Comparison of ENCODE assay signal across 8 mouse cellular contexts in genomic region chr3:107760771-107761170, GRCm38 (mm10). TPM values are rescaled to one million over a fixed set of nuclear protein-coding genes. Genes with fewer than 3 reads are reported as not detected.
A peak's percentile ranks its signal among the peaks of the same experiment; 100 is the strongest.
DNase-seq lines count a peak whose midpoint lies in the region; ATAC-seq lines count a peak whose summit lies in the region.

No protein-coding gene starts in this region.

- H3K36me3 ChIP-seq in heart, embryonic 15.5 days = no peaks in the 10 kb centered on the region
- H3K36me3 ChIP-seq in embryonic facial prominence, embryonic 10.5 days (replicated peaks) = no peaks in the 10 kb centered on the region
- no peaks in the 10 kb centered on the region for H3K36me3 ChIP-seq in hindbrain, embryonic 13.5 days
- no peaks in the 10 kb centered on the region for H3K36me3 ChIP-seq in midbrain, embryonic 11.5 days (ENCODE audit: control insufficient read depth, insufficient read depth, low read length)

- H3K27ac ChIP-seq in heart, embryonic 15.5 days = peak overlapping the region; percentile 87
- peak overlapping the region; percentile 93 for H3K27ac ChIP-seq in embryonic facial prominence, embryonic 10.5 days (replicated peaks)
- peak overlapping the region; percentile 78 for H3K27ac ChIP-seq in hindbrain, embryonic 13.5 days
- H3K27ac ChIP-seq in midbrain, embryonic 11.5 days (ENCODE audit: low read depth, low read length) = peak overlapping the region; percentile 49; the same call in 1 of the 2 replicates

- peak overlapping the region; percentile 64 for H3K4me3 ChIP-seq in heart, embryonic 15.5 days
- peak overlapping the region; percentile 84 for H3K4me3 ChIP-seq in embryonic facial prominence, embryonic 10.5 days
- peak overlapping the region; percentile 66; the same call in 1 of the 2 replicates for H3K4me3 ChIP-seq in hindbrain, embryonic 13.5 days
- H3K4me3 ChIP-seq in midbrain, embryonic 11.5 days (ENCODE audit: low read depth, low read length) = peak overlapping the region; percentile 47; the same call in 1 of the 2 replicates

- 82% methylated on average over 1 of the region's 1 CpGs for WGBS in heart, embryonic 15.5 days
- WGBS in embryonic facial prominence, embryonic 10.5 days = 69% methylated on average over 1 of the region's 1 CpGs
- 20% methylated on average over 1 of the region's 1 CpGs for WGBS in hindbrain, embryonic 13.5 days
- WGBS in midbrain, embryonic 11.5 days = 79% methylated on average over 1 of the region's 1 CpGs

- intact Hi-C loops in heart, postnatal 25 days (cut with DNase I) = no loop called here

- H3K4me2 ChIP-seq in heart, embryonic 15.5 days = peak overlapping the region; percentile 87
- peak overlapping the region; percentile 95 for H3K4me2 ChIP-seq in hindbrain, embryonic 13.5 days
- peak overlapping the region; percentile 51 for H3K4me2 ChIP-seq in midbrain, embryonic 11.5 days

- H3K27me3 ChIP-seq in heart, embryonic 15.5 days = no peaks in the 10 kb centered on the region
- H3K27me3 ChIP-seq in embryonic facial prominence, embryonic 10.5 days (replicated peaks; ENCODE audit: low read depth, poor library complexity, severe bottlenecking) = peaks cover 53% of the 10 kb centered on the region
- H3K27me3 ChIP-seq in hindbrain, embryonic 13.5 days = 0 out of 2 replicates have a peak, but pooled peaks cover 3% of the 10 kb centered on the region
- no peaks in the 10 kb centered on the region for H3K27me3 ChIP-seq in midbrain, embryonic 11.5 days (ENCODE audit: control insufficient read depth, insufficient read depth, low read length)

- H3K4me1 ChIP-seq in heart, embryonic 15.5 days (replicated peaks) = peaks cover 26% of the 10 kb centered on the region
- H3K4me1 ChIP-seq in embryonic facial prominence, embryonic 10.5 days = peaks cover 27% of the 10 kb centered on the region
- peaks cover 44% of the 10 kb centered on the region for H3K4me1 ChIP-seq in hindbrain, embryonic 13.5 days (replicated peaks)
- peaks cover 18% of the 10 kb centered on the region for H3K4me1 ChIP-seq in midbrain, embryonic 11.5 days (ENCODE audit: control insufficient read depth, insufficient read depth, low read length)

- H3K9ac ChIP-seq in heart, embryonic 15.5 days = peak overlapping the region; percentile 67
- H3K9ac ChIP-seq in hindbrain, embryonic 13.5 days = peak overlapping the region; percentile 85; the same call in 1 of the 2 replicates
- peak overlapping the region; percentile 74 for H3K9ac ChIP-seq in midbrain, embryonic 11.5 days (ENCODE audit: low read length)

- no peaks in the 10 kb centered on the region for H3K9me3 ChIP-seq in heart, embryonic 15.5 days (replicated peaks)
- no peaks in the 10 kb centered on the region for H3K9me3 ChIP-seq in embryonic facial prominence, embryonic 10.5 days
- no peaks in the 10 kb centered on the region for H3K9me3 ChIP-seq in hindbrain, embryonic 13.5 days
- H3K9me3 ChIP-seq in midbrain, embryonic 11.5 days (ENCODE audit: control insufficient read depth, low read length) = no peaks in the 10 kb centered on the region

- no peak for ATAC-seq in heart, embryonic 15.5 days (replicated peaks; ENCODE audit: insufficient number of reproducible peaks, insufficient read depth, low FRiP score, low read depth)
- peak; percentile 18 for ATAC-seq in hindbrain, embryonic 13.5 days (ENCODE audit: low FRiP score)
- ATAC-seq in midbrain, embryonic 11.5 days (ENCODE audit: low FRiP score) = no peak
- ATAC-seq in inflammation-experienced regulatory T-cells, adult 6 months = no peak

- DNase-seq in heart, postnatal 25 days (ENCODE audit: low spot score) = no peak
- no peak for DNase-seq in embryonic facial prominence, embryonic 10.5 days (ENCODE audit: low spot score)
- peak; percentile 93 for DNase-seq in midbrain, embryonic 11.5 days (ENCODE audit: low spot score, missing footprints)
- no peak for DNase-seq in right cerebral cortex, adult 18-20 months
- no peak for DNase-seq in urinary bladder, postnatal 4 days (ENCODE audit: low spot score in 2 of 2)

RNA-seq across cellular contexts. Expression of gene Csf1, which starts 0.5 kb away (rescaled TPM):
- polyA plus RNA-seq in heart, embryonic 15.5 days (2015; fragmentation: Nextera tagmentation; extraction: Ambion mirVana) = 8.0 and 11.2 TPM in 2 replicates
- total RNA-seq in heart, postnatal 25 days (2021) = 10 to 100 TPM; 46.8 to 48.6 TPM
- 3.8 and 4.4 TPM in 2 replicates for polyA plus RNA-seq in embryonic facial prominence, embryonic 10.5 days (2016; fragmentation: Nextera tagmentation; extraction: Ambion mirVana)
- polyA plus RNA-seq in hindbrain, embryonic 13.5 days (2015; fragmentation: Nextera tagmentation; extraction: Ambion mirVana) = 6.3 and 6.5 TPM in 2 replicates
- 4.6 and 5.7 TPM in 2 replicates for polyA plus RNA-seq in midbrain, embryonic 11.5 days (2014; fragmentation: Nextera tagmentation; extraction: Ambion mirVana)
- polyA plus RNA-seq in inflammation-experienced regulatory T-cells, adult 6 months (2017; shearing (Covaris generic)) = 10 to 100 TPM; 15.5 to 53.7 (median 20.5) TPM
